Mouse (Mus musculus): ENCODE data around the gene Hs3st6.

Hs3st6 gene

GRCm38 (mm10) chr17:24773241-24773640 lies 20.5 kb downstream of the Hs3st6 start:
- DNase-seq = peak; percentile 18

DNA sequence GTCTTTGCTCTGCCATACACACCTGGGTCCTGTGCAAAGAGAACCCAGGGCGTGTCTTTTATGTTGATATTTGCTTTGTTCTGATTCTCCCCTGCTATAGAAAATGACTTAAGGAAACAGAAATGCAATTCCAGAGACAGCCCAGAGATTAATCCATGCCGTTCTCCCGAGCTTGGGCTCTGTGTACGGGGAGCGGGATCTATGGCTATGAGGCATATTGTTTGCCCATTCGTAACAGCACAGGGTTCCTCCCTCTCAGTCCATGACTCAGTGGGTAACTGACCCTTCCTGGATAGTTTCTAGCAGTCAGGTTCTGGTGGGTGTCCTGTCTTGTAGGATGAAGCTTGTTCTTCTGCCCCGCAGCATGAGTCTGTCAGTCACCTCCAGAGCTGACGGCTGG lies 22.4 kb downstream of the Hs3st6 start:
- no peak for DNase-seq

DNA sequence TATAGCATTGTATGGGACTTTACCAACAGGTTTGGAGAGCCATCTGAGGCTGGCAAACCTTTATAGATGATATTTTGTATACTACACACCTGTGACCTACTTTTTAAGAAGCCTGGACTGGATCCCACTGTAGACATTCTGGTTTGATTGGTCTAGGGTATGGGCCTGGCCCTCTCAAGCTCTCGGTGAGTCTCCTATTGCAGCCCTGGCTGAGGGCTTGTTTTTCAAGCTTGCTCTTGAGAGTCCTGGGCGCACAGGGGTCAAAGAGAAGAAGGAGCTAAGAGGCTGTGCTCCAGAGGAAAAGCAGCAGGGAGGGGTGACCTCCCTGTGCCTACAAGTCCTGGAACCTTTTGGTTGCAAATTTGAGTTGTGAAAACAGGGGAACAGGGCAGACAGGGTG lies 24.3 kb downstream of the Hs3st6 start:
- DNase-seq = no peak

- DNase-seq = no peak
Observed at GRCm38 (mm10) chr17:24780821-24781220, 28.0 kb downstream of the Hs3st6 start.

- DNase-seq = no peak
Observed at GRCm38 (mm10) chr17:24792190-24792589, 39.4 kb downstream of the Hs3st6 start.

DNA sequence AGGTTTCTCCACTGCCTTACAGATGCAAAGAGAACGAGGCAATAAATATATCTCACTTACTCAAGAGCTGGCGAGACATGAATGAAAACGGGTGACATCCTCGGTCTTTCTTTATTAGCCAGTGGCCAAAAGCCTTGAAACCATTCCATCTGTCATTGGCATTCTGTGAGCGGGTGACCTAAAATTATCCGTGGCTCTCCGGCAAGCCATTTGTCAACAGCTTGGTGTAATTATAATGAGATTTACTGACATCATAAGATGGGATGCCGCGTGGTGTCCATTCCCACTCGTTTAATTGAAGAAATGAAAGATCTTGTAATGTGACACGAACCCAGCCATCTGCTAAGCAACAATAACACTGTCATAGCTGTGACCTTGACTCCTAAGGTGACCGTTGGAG lies 42.0 kb downstream of the Hs3st6 start:
- no peak for DNase-seq

DNA sequence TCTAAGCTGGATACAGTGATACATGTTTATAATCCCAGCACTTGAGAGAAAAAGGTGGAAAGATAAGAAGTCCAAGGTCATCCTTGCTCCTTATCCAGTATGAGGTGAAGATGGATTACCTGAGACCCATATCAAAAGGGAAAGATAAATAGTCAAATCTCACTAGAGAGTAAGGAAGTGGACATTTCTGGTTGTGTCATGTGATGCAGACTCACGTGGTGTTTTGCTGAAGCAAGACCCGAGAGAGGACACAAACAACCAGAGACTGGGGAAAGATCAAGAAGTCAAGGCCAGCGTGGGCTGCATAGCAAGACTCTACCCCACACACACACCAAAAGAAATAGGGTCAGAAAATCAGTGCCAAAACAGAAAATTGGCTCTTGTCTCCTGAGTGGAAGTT lies 44.2 kb downstream of the Hs3st6 start:
- no peak for DNase-seq

DNA sequence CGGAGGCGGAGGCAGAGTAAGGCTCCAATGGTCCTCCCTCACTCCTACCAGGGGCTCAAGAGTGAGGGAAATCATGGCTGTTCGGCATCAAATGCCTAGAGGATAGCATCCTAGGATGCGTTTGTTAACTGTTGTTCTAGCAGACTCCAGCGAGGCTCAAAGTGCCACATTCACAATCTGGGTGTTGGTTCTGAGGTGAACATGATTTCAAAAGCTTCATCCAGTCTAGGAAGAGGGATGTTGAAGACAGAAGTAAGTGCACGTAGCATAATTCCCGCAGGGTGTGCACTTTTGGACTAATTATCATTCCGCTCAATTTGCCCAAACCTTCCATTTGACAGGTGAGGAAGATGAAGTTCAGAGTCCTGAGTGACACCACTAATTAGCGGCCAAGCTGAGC lies 45.4 kb downstream of the Hs3st6 start:
- DNase-seq = no peak

DNA sequence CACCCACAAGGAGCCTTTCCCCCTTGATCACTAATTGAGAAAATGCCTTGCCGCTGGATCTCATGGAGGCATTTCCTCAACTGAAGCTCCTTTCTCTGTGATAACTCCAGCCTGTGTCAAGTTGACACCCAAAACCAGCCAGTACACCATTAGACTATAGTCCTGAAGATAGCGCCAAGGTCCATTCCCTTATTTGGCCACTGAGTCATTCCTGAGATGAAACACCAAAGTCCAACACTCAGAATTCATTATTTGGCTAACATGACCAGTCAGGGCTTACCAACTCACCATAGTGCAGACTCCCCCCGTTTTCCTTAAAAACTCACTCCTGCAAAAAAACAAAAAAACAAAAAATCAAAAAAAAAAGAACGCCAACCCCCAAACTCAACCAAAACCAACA lies 46.7 kb downstream of the Hs3st6 start:
- DNase-seq = no peak

DNA sequence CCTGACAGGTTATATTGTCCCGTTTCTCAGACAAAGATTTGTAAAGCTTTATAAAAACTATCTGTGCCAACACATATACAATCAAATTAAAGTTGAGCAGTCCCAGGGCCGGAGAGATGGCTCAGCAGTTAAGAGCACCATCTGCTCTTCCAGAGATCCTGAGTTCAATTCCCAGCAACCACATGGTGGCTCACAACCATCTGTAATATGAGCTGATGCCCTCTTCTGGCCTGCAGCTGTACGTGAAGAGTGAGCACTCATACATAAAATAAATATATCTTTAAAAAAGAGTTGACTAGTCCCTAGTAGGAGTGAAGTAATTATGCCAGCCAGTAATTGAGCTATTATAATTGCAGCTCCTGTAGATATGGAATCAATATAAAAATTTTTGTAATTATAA lies 47.7 kb downstream of the Hs3st6 start:
- DNase-seq = no peak

GRCm38 (mm10) chr17:24803952-24804951 lies 51.5 kb downstream of the Hs3st6 start, which contains the start of gene Meiob:
Gene Meiob, plus strand, starts transcription at chr17:24804289.
- peak; percentile 93 for DNase-seq

All from liver (tissue).